Mouse (Mus musculus) kidney, adult 2 months (tissue): Measurements from ENCODE around the gene Bpgm.

ENCODE experiments used
- CTCF ChIP-seq: fragments of 200-500 bp; conservative IDR thresholded peaks from 2 replicates; pipeline ENCODE4 v1.5.1; 2011; ENCODE audit warnings: low read depth, mild to moderate bottlenecking, control low read depth, low read length, moderate library complexity, mixed read lengths; ENCODE audit not compliant: insufficient read depth, insufficient read length
- POLR2A ChIP-seq: fragments of 200-500 bp; IDR thresholded peaks from one replicate; pipeline ENCODE4 v1.6.1; 2011; ENCODE audit warnings: low read depth, low read length, control low read depth

DNA sequence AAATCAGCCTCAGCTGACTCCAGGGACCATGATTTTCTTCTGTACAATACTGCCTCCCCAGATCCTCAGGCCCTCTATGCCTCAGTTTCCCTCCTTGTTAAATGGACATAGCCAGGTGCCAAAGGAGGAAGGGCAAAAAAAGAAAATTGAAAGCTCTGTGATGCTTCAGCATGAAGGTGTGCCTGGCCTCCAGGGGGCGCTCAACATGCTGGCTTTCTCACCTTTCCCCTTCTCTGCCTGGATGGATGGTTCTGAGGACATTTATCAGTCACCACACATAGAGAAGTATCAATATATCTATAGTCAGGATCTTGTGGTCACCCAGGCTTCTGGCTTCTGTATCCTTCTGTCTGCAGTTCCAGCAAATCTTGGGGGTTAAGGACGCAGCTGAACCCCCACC lies 73.0 kb downstream of the Bpgm start:
- TF ChIP-seq CTCF: peak; percentile 88
- TF ChIP-seq POLR2A: no peak
